Mouse (Mus musculus): ENCODE data around the gene Sept10. TPM values are rescaled to one million over a fixed set of nuclear protein-coding genes. Genes with fewer than 3 reads are reported as not detected.
A peak's percentile ranks its signal among the peaks of the same experiment; 100 is the strongest.
"Not testable (repeated sequence)": the region's sequence is repeated elsewhere in the genome, so short reads cannot be mapped to it uniquely, and the experiment has no call there.

The Sept10 gene
- polyA plus RNA-seq, 1 experiment from 2014 or later, result 32.0 TPM

GRCm38 (mm10) chr10:59110386-59110785 is 111.3 kb downstream of the Sept10 start:
- 94% methylated on average over 7 of the region's 7 CpGs for WGBS

GRCm38 (mm10) chr10:59109015-59109414 is 112.6 kb downstream of the Sept10 start:
- WGBS, result 36% methylated on average over 2 of the region's 2 CpGs
- Histone ChIP-seq H3K4me3 (ENCODE audit: low read depth, low read length) (no peak overlapping the region), H3K9ac (ENCODE audit: low read length) (no peak overlapping the region), H3K4me1 (ENCODE audit: control insufficient read depth, insufficient read depth, low read length) (no peaks in the 10 kb centered on the region), H3K9me3 (replicated peaks; ENCODE audit: control insufficient read depth, low read length) (no peaks in the 10 kb centered on the region), H3K36me3 (ENCODE audit: control insufficient read depth, insufficient read depth, low read length) (0 out of 2 replicates have a peak, but pooled peaks cover 8% of the 10 kb centered on the region), H3K4me2 (ENCODE audit: low read length) (no peak overlapping the region), H3K27ac (ENCODE audit: low read depth, low read length) (no peak overlapping the region), H3K27me3 (replicated peaks; ENCODE audit: control insufficient read depth, insufficient read depth, low read length) (no peaks in the 10 kb centered on the region)
- ATAC-seq, result peak; percentile 55; the same call in 1 of the 2 replicates
- DNase-seq (ENCODE audit: low spot score), result peak; percentile 73

More at GRCm38 (mm10) chr10:59110386-59110785, 111.3 kb downstream of the Sept10 start:
- ATAC-seq (no peak), DNase-seq (ENCODE audit: low spot score) (no peak)
- H3K4me3 ChIP-seq (ENCODE audit: low read depth, low read length), result no peak overlapping the region
- no peaks in the 10 kb centered on the region for H3K4me1 ChIP-seq (ENCODE audit: control insufficient read depth, insufficient read depth, low read length)
- 0 out of 2 replicates have a peak, but pooled peaks cover 8% of the 10 kb centered on the region for H3K36me3 ChIP-seq (ENCODE audit: control insufficient read depth, insufficient read depth, low read length)
- no peak overlapping the region for H3K9ac ChIP-seq (ENCODE audit: low read length)
- no peaks in the 10 kb centered on the region for H3K9me3 ChIP-seq (replicated peaks; ENCODE audit: control insufficient read depth, low read length)
- no peak overlapping the region for H3K27ac ChIP-seq (ENCODE audit: low read depth, low read length)
- H3K27me3 ChIP-seq (replicated peaks; ENCODE audit: control insufficient read depth, insufficient read depth, low read length), result no peaks in the 10 kb centered on the region
- H3K4me2 ChIP-seq (ENCODE audit: low read length), result no peak overlapping the region

- ATAC-seq (no peak), DNase-seq (ENCODE audit: low spot score) (no peak)
- 79% methylated on average over 3 of the region's 3 CpGs for WGBS
- H3K27ac ChIP-seq (ENCODE audit: low read depth, low read length), result no peak overlapping the region
- no peaks in the 10 kb centered on the region for H3K27me3 ChIP-seq (replicated peaks; ENCODE audit: control insufficient read depth, insufficient read depth, low read length)
- H3K36me3 ChIP-seq (ENCODE audit: control insufficient read depth, insufficient read depth, low read length), result 0 out of 2 replicates have a peak, but pooled peaks cover 5% of the 10 kb centered on the region
- no peak overlapping the region for H3K4me3 ChIP-seq (ENCODE audit: low read depth, low read length)
- no peak overlapping the region for H3K4me2 ChIP-seq (ENCODE audit: low read length)
- H3K9me3 ChIP-seq (replicated peaks; ENCODE audit: control insufficient read depth, low read length), result no peaks in the 10 kb centered on the region
- H3K9ac ChIP-seq (ENCODE audit: low read length), result no peak overlapping the region
- H3K4me1 ChIP-seq (ENCODE audit: control insufficient read depth, insufficient read depth, low read length), result no peaks in the 10 kb centered on the region
Observed at GRCm38 (mm10) chr10:59106644-59107043, 115.0 kb downstream of the Sept10 start.

- no peaks in the 10 kb centered on the region for H3K9me3 ChIP-seq (replicated peaks; ENCODE audit: control insufficient read depth, low read length)
- H3K4me1 ChIP-seq (ENCODE audit: control insufficient read depth, insufficient read depth, low read length), result no peaks in the 10 kb centered on the region
- ATAC-seq, result no peak
- 85% methylated on average over 8 of the region's 8 CpGs for WGBS
- no peak overlapping the region for H3K27ac ChIP-seq (ENCODE audit: low read depth, low read length)
- 0 out of 2 replicates have a peak, but pooled peaks cover 4% of the 10 kb centered on the region for H3K36me3 ChIP-seq (ENCODE audit: control insufficient read depth, insufficient read depth, low read length)
- no peak overlapping the region for H3K4me2 ChIP-seq (ENCODE audit: low read length)
- H3K27me3 ChIP-seq (replicated peaks; ENCODE audit: control insufficient read depth, insufficient read depth, low read length), result no peaks in the 10 kb centered on the region
- no peak for DNase-seq (ENCODE audit: low spot score)
- no peak overlapping the region for H3K4me3 ChIP-seq (ENCODE audit: low read depth, low read length)
- H3K9ac ChIP-seq (ENCODE audit: low read length), result no peak overlapping the region
Observed at GRCm38 (mm10) chr10:59105885-59106284, 115.8 kb downstream of the Sept10 start.

- ATAC-seq (peak; percentile 63; the same call in 1 of the 2 replicates), DNase-seq (ENCODE audit: low spot score) (peak; percentile 55)
- Histone ChIP-seq H3K9ac (ENCODE audit: low read length) (no peak overlapping the region), H3K36me3 (ENCODE audit: control insufficient read depth, insufficient read depth, low read length) (no peaks in the 10 kb centered on the region), H3K4me3 (ENCODE audit: low read depth, low read length) (no peak overlapping the region), H3K27me3 (replicated peaks; ENCODE audit: control insufficient read depth, insufficient read depth, low read length) (no peaks in the 10 kb centered on the region), H3K4me2 (ENCODE audit: low read length) (no peak overlapping the region), H3K4me1 (ENCODE audit: control insufficient read depth, insufficient read depth, low read length) (no peaks in the 10 kb centered on the region), H3K9me3 (replicated peaks; ENCODE audit: control insufficient read depth, low read length) (no peaks in the 10 kb centered on the region), H3K27ac (ENCODE audit: low read depth, low read length) (no peak overlapping the region)
- 72% methylated on average over 5 of the region's 5 CpGs for WGBS
Observed at GRCm38 (mm10) chr10:59104683-59105082, 117.0 kb downstream of the Sept10 start.

- not testable (repeated sequence) for H3K27ac ChIP-seq (ENCODE audit: low read depth, low read length); ATAC-seq; H3K4me2 ChIP-seq (ENCODE audit: low read length); H3K4me3 ChIP-seq (ENCODE audit: low read depth, low read length); H3K4me1 ChIP-seq (ENCODE audit: control insufficient read depth, insufficient read depth, low read length); H3K9ac ChIP-seq (ENCODE audit: low read length); H3K27me3 ChIP-seq (replicated peaks; ENCODE audit: control insufficient read depth, insufficient read depth, low read length); H3K9me3 ChIP-seq (replicated peaks; ENCODE audit: control insufficient read depth, low read length); DNase-seq (ENCODE audit: low spot score); H3K36me3 ChIP-seq (ENCODE audit: control insufficient read depth, insufficient read depth, low read length)
- WGBS, result 78% methylated on average over 5 of the region's 5 CpGs
Observed at GRCm38 (mm10) chr10:59103076-59103475, 118.6 kb downstream of the Sept10 start.

GRCm38 (mm10) chr10:59091988-59092387 is 129.7 kb downstream of the Sept10 start:
- DNase-seq (ENCODE audit: low spot score) (peak; percentile 72), ATAC-seq (peak; percentile 2; the same call in 1 of the 2 replicates)
- WGBS, result 43% methylated on average over 7 of the region's 7 CpGs
- Histone ChIP-seq H3K36me3 (ENCODE audit: control insufficient read depth, insufficient read depth, low read length) (no peaks in the 10 kb centered on the region), H3K4me2 (ENCODE audit: low read length) (no peak overlapping the region), H3K27me3 (replicated peaks; ENCODE audit: control insufficient read depth, insufficient read depth, low read length) (no peaks in the 10 kb centered on the region), H3K27ac (ENCODE audit: low read depth, low read length) (peak overlapping the region; percentile 85), H3K9me3 (replicated peaks; ENCODE audit: control insufficient read depth, low read length) (no peaks in the 10 kb centered on the region), H3K9ac (ENCODE audit: low read length) (no peak overlapping the region), H3K4me3 (ENCODE audit: low read depth, low read length) (no peak overlapping the region), H3K4me1 (ENCODE audit: control insufficient read depth, insufficient read depth, low read length) (peaks cover 52% of the 10 kb centered on the region)

Other genes starting within 250 kb of the Sept10 start
- 10.8 and 13.1 TPM in 2 replicates for gene Sowahc, start 106 bp upstream of the Sept10 start, polyA plus RNA-seq (2014; fragmentation: Nextera tagmentation; extraction: Ambion mirVana)
- gene P4ha1, start 101.4 kb upstream of the Sept10 start, polyA plus RNA-seq (2014; fragmentation: Nextera tagmentation; extraction: Ambion mirVana), result 23.8 and 29.2 TPM in 2 replicates
- gene Gm10273, start 173.8 kb upstream of the Sept10 start, polyA plus RNA-seq (2014; fragmentation: Nextera tagmentation; extraction: Ambion mirVana), result not detected in 2 replicates
- not detected in 2 replicates for gene Pla2g12b, start 181.8 kb upstream of the Sept10 start, polyA plus RNA-seq (2014; fragmentation: Nextera tagmentation; extraction: Ambion mirVana)
- 0.41 TPM in 1 of 2 replicates, not detected in the other for gene Oit3, start 219.9 kb upstream of the Sept10 start, polyA plus RNA-seq (2014; fragmentation: Nextera tagmentation; extraction: Ambion mirVana)